Mouse (Mus musculus): Measurements from ENCODE around the gene Higd2a.

GRCm38 (mm10) chr13:54610972-54611754, 21.2 kb downstream of the Higd2a start, which contains the start of gene Cltb:
- TF ChIP-seq CTCF (IDR thresholded peaks at IDR 0.05; ENCODE audit: insufficient read depth, low read length) = no peak
- peak; percentile 65; the same call in 1 of the 2 replicates for TF ChIP-seq POLR2A (IDR thresholded peaks at IDR 0.05; ENCODE audit: borderline replicate concordance, extremely low read depth, low read depth, low read length)

All from lung, adult 2 months (tissue).